Mouse (Mus musculus): ENCODE data around the gene Elovl6. TPM values are rescaled to one million over a fixed set of nuclear protein-coding genes. Genes with fewer than 3 reads are reported as not detected.

Elovl6 gene
- total and polyA plus RNA-seq, 3 experiments, result 15.0 to 17.2 TPM; not detected in 1

DNA sequence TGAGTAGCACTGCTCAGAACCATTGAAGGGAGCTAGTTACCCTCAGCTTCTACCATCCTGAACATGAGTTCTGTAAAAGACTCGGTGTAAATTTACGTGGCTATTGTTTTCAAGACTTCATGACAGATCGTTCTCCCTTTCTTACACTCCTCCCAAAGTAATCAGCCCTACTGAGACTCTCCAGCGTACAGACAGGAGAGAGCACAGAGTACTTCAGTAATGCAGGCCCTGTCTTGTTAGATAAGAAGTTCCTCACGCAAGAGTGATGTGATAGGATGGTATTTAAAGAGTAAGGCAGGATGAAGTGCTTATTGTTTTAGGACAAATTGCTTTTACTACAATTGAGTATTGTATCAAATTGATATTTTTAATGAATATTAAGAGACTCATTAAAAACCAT, 99.7 kb downstream of the Elovl6 start:
- Histone ChIP-seq H3K79me2 (ENCODE audit: control insufficient read depth, insufficient read depth, low read length, poor library complexity) (no peaks in the 10 kb centered on the region), H3K4me1 (ENCODE audit: control insufficient read depth in 1 of 2, insufficient read depth in 2 of 2, low read length in 2 of 2) (peaks cover 0 to 8% of the 10 kb centered on the region in 2 experiments; a peak in 1 of 4 replicates), H3K4me3 (ENCODE audit: control insufficient read depth in 1 of 2, insufficient read depth in 1 of 2, low read depth in 2 of 2, low read length in 2 of 2) (no peak overlapping the region), H3K27ac (ENCODE audit: control insufficient read depth, low read depth, low read length) (no peak overlapping the region), H3K9me3 (replicated peaks; ENCODE audit: insufficient read depth, low read length) (no peaks in the 10 kb centered on the region), H3K9ac (ENCODE audit: control insufficient read depth, low read depth, low read length, poor library complexity, severe bottlenecking) (no peak overlapping the region), H3K36me3 (ENCODE audit: control insufficient read depth in 1 of 2, insufficient read depth in 2 of 2, low read length in 2 of 2) (peaks cover 2 to 3% of the 10 kb centered on the region in 2 experiments; a peak in 3 of 4 replicates), H3K27me3 (ENCODE audit: control insufficient read depth in 1 of 2, insufficient read depth in 2 of 2, low read length in 2 of 2) (no peaks in the 10 kb centered on the region)
- TF ChIP-seq CTCF (IDR thresholded peaks at IDR 0.05 in 2 of 3, conservative IDR thresholded peaks at IDR 0.05 in 1 of 3; ENCODE audit: control insufficient read depth in 1 of 3, insufficient read depth in 1 of 3, low read depth in 2 of 3, low read length in 3 of 3, poor library complexity in 1 of 3, severe bottlenecking in 1 of 3) (no peak), MYC (IDR thresholded peaks at IDR 0.05; ENCODE audit: low read depth, low read length) (no peak), GATA1 (IDR thresholded peaks at IDR 0.05; ENCODE audit: low read depth, low read length) (no peak), POLR2AphosphoS5 (IDR thresholded peaks at IDR 0.05; ENCODE audit: borderline replicate concordance, low read depth, low read length) (no peak), ELF1 (IDR thresholded peaks at IDR 0.05; ENCODE audit: low read depth, low read length) (no peak), MYB (IDR thresholded peaks at IDR 0.05; ENCODE audit: low read depth, low read length) (no peak), SIN3A (IDR thresholded peaks at IDR 0.05; ENCODE audit: low read length) (no peak), EP300 (IDR thresholded peaks at IDR 0.05; ENCODE audit: low read depth in 1 of 2, low read length in 2 of 2) (no peak; a peak in 1 of 4 replicates), MAZ (IDR thresholded peaks at IDR 0.05; ENCODE audit: low read depth, low read length) (no peak), ETS1 (IDR thresholded peaks at IDR 0.05; ENCODE audit: low read depth, low read length) (no peak), KAT2A (conservative IDR thresholded peaks at IDR 0.05; ENCODE audit: low read depth, low read length) (no peak), MAFK (IDR thresholded peaks at IDR 0.05; ENCODE audit: borderline replicate concordance, low read depth, low read length) (no peak), ZC3H11A (IDR thresholded peaks at IDR 0.05; ENCODE audit: low read depth, low read length) (no peak), JUND (IDR thresholded peaks at IDR 0.05; ENCODE audit: low read depth, low read length) (no peak), RAD21 (IDR thresholded peaks at IDR 0.05; ENCODE audit: low read depth, low read length) (no peak), CHD2 (IDR thresholded peaks at IDR 0.05; ENCODE audit: low read length) (no peak)
- DNase-seq (ENCODE audit: low read depth, low spot score), result peak; percentile 24

DNA sequence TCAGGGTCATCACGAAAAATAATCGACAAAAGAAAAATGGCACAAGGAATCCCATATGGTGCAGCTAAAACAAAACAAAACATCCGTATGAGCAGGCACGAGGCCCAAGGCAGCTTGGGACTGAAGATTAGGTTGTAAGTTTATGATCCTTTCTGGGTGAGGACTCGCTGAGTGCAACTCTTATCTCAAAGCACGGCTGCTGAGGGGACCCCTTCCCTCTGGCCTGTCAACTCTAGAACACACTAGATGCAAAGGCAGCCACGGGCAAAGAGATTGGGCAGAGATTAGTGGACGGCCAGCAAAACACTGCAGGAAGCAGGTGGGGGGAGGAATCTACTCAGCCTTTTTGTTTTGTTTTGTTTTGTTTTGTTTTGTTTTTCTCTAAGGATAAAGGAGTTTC, 101.4 kb downstream of the Elovl6 start:
- Histone ChIP-seq H3K9me3 (replicated peaks; ENCODE audit: insufficient read depth, low read length) (no peaks in the 10 kb centered on the region), H3K4me3 (ENCODE audit: control insufficient read depth in 1 of 2, insufficient read depth in 1 of 2, low read depth in 2 of 2, low read length in 2 of 2) (no peak overlapping the region), H3K4me1 (ENCODE audit: control insufficient read depth in 1 of 2, insufficient read depth in 2 of 2, low read length in 2 of 2) (peaks cover 0 to 8% of the 10 kb centered on the region in 2 experiments; a peak in 1 of 4 replicates), H3K27me3 (ENCODE audit: control insufficient read depth in 1 of 2, insufficient read depth in 2 of 2, low read length in 2 of 2) (no peaks in the 10 kb centered on the region), H3K9ac (ENCODE audit: control insufficient read depth, low read depth, low read length, poor library complexity, severe bottlenecking) (no peak overlapping the region), H3K79me2 (ENCODE audit: control insufficient read depth, insufficient read depth, low read length, poor library complexity) (no peaks in the 10 kb centered on the region), H3K27ac (ENCODE audit: control insufficient read depth, low read depth, low read length) (no peak overlapping the region), H3K36me3 (ENCODE audit: control insufficient read depth in 1 of 2, insufficient read depth in 2 of 2, low read length in 2 of 2) (peaks cover 2 to 3% of the 10 kb centered on the region in 2 experiments; a peak in 3 of 4 replicates)
- DNase-seq (ENCODE audit: low read depth, low spot score), result peak; percentile 16
- TF ChIP-seq ZKSCAN1 (IDR thresholded peaks at IDR 0.05; ENCODE audit: low read depth, low read length), result no peak
- no peak for TF ChIP-seq SIN3A (IDR thresholded peaks at IDR 0.05; ENCODE audit: low read length)
- no peak for TF ChIP-seq JUND (IDR thresholded peaks at IDR 0.05; ENCODE audit: low read depth, low read length)
- no peak for TF ChIP-seq CHD2 (IDR thresholded peaks at IDR 0.05; ENCODE audit: low read length)
- no peak for TF ChIP-seq EP300 (IDR thresholded peaks at IDR 0.05; ENCODE audit: low read depth in 1 of 2, low read length in 2 of 2)
- no peak for TF ChIP-seq MYC (IDR thresholded peaks at IDR 0.05; ENCODE audit: low read depth, low read length)
- no peak for TF ChIP-seq POLR2AphosphoS2 (IDR thresholded peaks at IDR 0.05; ENCODE audit: low read length)
- TF ChIP-seq CHD1 (IDR thresholded peaks at IDR 0.05; ENCODE audit: low read depth, low read length), result no peak
- TF ChIP-seq MXI1 (IDR thresholded peaks at IDR 0.05; ENCODE audit: low read depth, low read length), result no peak
- no peak for TF ChIP-seq HCFC1 (IDR thresholded peaks at IDR 0.05; ENCODE audit: low read depth, low read length)
- TF ChIP-seq ELF1 (IDR thresholded peaks at IDR 0.05; ENCODE audit: low read depth, low read length), result no peak
- TF ChIP-seq RAD21 (IDR thresholded peaks at IDR 0.05; ENCODE audit: low read depth, low read length), result no peak
- TF ChIP-seq BHLHE40 (IDR thresholded peaks at IDR 0.05; ENCODE audit: borderline replicate concordance, low read depth, low read length), result no peak
- TF ChIP-seq UBTF (IDR thresholded peaks at IDR 0.05; ENCODE audit: borderline replicate concordance, insufficient read depth, low read depth, low read length), result no peak
- TF ChIP-seq SMC3 (IDR thresholded peaks at IDR 0.05; ENCODE audit: low read depth, low read length), result no peak

All from MEL (cell line).